Mouse (Mus musculus): ENCODE results near the gene Depdc1b. TPM values are rescaled to one million over a fixed set of nuclear protein-coding genes. Genes with fewer than 3 reads are reported as not detected.

Gene Depdc1b
- total RNA-seq (2014; fragmentation: Nextera tagmentation) (8.9 and 16.0 TPM in 2 replicates), total RNA-seq (2017) (29.1 and 29.3 TPM in 2 replicates)

DNA sequence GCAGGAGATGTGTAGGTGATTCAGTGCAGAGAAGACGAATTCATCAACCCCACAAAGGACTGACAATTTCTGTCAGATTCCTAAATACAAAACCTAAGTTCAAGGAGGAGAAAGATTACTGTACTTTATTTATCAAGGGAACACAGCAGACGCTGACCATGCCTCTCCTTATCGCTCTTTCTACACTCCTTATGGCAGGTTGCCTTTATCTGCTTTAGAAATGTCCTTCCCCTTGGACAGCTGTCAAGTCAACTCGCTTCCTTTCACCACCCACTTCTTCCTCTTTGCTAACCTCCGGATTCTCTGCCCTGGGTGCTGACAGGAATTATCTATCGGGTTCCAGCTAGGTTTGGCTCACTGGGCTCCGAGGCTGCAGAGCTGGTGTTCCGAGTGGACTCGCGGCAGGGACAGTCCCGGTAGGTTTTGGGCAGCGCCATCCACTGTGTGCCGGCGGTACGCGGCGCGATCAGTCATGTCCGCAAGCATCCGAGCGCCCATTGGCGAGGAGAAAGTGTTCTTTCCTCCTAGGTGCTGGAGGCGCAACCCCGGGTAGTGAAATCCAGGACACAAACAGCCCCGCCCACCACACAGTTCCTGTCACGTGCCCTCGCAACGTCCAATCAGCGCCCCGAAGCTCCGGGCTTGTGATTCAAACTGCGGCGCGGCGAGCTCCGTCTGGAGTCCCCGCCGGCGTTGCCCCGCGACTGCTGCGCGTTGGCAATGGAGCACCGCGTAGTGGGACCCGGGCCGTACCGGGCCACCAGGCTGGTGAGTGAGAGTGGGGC, at the start of gene Depdc1b:
Gene Depdc1b (plus strand): TSS at position 631 of the 785 bp plus-strand sequence.
- ATAC-seq (replicated peaks; ENCODE audit: poor library complexity, severe bottlenecking): peak; percentile 88

- peak; percentile 97 for ATAC-seq (replicated peaks; ENCODE audit: poor library complexity, severe bottlenecking)
These were observed 48.1 kb upstream of the Depdc1b start for GRCm38 (mm10) chr13:108267841-108268634.

DNA sequence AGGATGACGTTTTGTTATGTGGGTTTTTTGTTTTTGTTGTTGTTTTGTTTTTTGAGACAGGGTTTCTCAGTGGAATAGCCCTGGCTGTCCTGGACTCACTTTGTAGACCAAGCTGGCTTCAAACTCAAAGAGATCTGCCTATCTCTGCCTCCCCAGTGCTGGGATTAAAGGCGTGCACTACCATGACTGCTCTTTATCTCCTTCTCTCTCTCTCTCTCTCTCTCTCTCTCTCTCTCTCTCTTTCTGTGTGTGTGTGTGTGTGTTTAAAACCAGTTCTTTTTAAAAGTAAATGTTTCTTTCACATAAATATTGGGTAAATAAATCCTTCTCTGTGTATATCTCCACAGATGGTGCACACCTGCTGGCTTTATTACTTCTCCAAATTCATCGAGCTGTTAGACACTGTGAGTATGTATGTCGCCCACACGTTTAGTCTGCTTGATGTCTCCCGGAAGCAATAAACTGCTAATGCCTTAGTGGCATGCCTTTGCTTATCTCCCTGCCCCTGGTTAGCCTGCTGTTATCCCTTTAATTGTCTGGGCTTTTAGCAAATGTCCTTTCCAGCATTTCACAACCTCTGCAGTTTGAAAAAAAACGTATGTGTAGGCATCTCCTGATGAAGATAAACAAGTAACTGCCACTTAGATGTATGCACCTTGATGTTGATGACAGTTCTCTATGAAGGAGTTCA, 44.5 kb upstream of the Depdc1b start:
- ATAC-seq (replicated peaks; ENCODE audit: poor library complexity, severe bottlenecking): no peak

GRCm38 (mm10) chr13:108272332-108272731, 43.8 kb upstream of the Depdc1b start:
- no peak for ATAC-seq (replicated peaks; ENCODE audit: poor library complexity, severe bottlenecking)

GRCm38 (mm10) chr13:108273034-108273433, 43.1 kb upstream of the Depdc1b start:
- ATAC-seq (replicated peaks; ENCODE audit: poor library complexity, severe bottlenecking): no peak

GRCm38 (mm10) chr13:108273456-108273855, 42.7 kb upstream of the Depdc1b start:
- no peak for ATAC-seq (replicated peaks; ENCODE audit: poor library complexity, severe bottlenecking)

DNA sequence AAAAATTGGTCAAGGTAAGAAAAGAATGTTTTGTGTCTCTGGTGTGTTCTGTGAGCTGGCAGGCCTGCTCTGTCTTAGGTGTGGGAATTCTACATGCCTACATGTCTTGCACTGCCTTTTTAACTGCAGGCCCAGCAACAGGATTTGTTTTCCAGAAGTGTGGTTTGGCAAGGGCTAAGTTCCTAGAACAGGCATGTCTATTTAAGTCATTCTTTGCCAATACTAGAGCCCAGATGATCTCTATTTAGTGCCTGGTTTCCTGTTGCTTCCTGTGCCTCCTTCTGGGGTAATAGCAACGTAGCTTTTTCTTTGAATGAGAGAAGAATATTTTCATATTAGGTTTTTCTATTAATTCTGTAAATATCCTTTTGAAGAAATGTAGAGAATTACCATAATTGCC, 39.6 kb upstream of the Depdc1b start:
- ATAC-seq (replicated peaks; ENCODE audit: poor library complexity, severe bottlenecking): peak; percentile 70

GRCm38 (mm10) chr13:108277320-108277719, 38.8 kb upstream of the Depdc1b start:
- peak; percentile 37 for ATAC-seq (replicated peaks; ENCODE audit: poor library complexity, severe bottlenecking)

DNA sequence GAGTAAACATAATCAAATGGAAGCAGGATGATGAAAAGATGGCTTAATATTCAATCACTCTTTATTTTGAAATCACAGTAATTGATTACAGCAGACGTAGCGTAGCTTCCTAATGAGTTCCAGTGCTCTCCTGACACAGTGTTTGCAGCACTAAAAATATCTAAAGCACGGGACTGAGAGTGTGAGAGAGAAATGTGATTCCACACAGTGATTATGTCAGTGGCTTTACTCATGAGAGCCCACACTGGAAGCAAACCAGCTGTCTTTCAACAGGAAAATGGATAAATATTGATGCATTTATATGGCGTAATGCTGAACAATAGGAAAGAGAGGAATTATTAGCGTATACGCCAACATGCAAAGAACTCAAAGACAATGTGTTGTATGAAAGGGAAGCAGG, 37.5 kb upstream of the Depdc1b start:
- ATAC-seq (replicated peaks; ENCODE audit: poor library complexity, severe bottlenecking): no peak

- ATAC-seq (replicated peaks; ENCODE audit: poor library complexity, severe bottlenecking): peak; percentile 79
These were observed 31.8 kb upstream of the Depdc1b start for GRCm38 (mm10) chr13:108284312-108284711.

DNA sequence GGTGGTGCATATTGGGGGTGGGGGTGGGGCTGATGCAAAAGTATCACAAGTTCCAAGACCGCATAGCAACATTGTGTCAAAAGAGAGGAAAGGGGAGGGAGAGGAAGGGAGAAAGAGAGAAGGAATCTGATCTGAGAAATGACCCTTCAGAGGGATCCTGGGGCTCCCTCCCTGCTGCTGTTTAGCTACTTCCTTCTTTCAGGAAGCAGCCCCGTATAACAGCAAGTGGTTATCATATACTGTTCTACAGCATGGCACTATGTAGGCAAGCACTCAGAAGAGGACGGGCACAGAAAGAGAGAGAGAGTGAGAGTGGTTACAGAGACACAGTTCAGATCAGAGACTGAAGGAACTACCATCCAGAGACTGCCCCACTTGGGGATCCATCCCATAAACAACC, 28.2 kb upstream of the Depdc1b start:
- ATAC-seq (replicated peaks; ENCODE audit: poor library complexity, severe bottlenecking): peak; percentile 72

DNA sequence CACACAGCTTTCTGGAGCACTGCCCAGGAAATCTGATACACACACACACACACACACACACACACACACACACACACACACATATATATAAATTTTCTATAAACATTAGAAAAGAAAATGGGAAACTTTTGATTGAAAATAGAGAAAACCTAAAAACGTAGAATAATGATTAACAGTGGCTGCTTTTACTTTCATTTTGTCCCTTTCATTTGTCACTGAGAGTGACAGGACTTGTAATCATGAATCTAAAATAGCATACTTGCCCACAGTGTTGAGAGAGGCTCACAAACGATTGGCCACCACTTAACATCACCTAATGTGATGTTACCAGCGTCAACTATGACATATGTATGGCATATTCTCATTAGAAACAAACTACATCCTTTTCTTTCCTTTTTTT, 26.7 kb upstream of the Depdc1b start:
- ATAC-seq (replicated peaks; ENCODE audit: poor library complexity, severe bottlenecking): no peak

DNA sequence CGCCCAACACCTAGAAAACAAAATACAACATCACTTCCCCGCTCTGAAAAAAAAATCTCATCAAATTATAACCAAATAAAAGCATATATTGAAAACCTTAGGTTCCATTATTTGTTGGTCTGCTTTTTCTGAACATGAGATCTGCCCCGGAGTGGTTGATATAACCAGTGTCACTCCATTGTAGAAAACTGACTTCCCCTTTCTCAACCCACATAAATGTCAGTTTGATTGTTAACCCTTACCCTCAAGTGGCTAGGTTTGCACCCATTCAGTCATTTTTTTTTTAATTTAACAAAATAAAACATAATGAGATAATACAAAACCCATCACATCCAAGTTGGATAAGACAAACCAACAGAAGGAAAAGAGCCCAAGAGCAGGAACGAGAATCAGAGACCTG, 25.8 kb upstream of the Depdc1b start:
- ATAC-seq (replicated peaks; ENCODE audit: poor library complexity, severe bottlenecking): peak; percentile 67

- peak; percentile 89 for ATAC-seq (replicated peaks; ENCODE audit: poor library complexity, severe bottlenecking)
These were observed 18.6 kb upstream of the Depdc1b start for GRCm38 (mm10) chr13:108297350-108298093.

GRCm38 (mm10) chr13:108298241-108298640, 17.9 kb upstream of the Depdc1b start:
- no peak for ATAC-seq (replicated peaks; ENCODE audit: poor library complexity, severe bottlenecking)

DNA sequence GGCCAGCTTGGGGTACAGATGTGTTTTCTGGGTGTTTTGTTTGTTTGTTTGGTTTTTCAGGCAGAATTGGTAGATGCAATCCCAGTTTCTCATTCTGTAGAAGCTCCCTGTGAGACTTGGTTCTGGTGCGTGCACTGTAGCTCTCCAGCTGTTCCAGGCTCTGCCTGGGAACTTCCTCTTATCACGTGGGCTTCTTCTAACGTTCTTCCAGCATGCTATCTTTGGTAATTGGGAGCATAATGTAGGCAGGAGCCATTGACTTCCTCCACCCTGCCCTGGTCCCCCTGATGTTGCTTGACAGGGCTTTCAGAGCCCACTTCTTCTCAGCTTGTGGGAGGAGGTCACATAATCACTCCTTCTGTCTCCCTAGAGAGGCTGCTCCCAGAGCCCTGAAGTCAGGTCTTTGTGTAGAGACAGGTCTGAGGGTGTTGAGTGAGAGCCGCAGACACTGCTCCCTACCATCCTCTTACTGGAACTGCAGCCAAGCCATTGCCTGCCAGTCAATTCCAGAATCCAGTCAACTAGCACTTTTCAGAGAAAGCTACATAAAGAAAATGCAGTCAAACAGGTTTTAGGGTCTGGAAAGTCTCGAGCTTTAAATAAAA, 15.7 kb upstream of the Depdc1b start:
- peak; percentile 43 for ATAC-seq (replicated peaks; ENCODE audit: poor library complexity, severe bottlenecking)

GRCm38 (mm10) chr13:108301411-108301810, 14.7 kb upstream of the Depdc1b start:
- no peak for ATAC-seq (replicated peaks; ENCODE audit: poor library complexity, severe bottlenecking)

DNA sequence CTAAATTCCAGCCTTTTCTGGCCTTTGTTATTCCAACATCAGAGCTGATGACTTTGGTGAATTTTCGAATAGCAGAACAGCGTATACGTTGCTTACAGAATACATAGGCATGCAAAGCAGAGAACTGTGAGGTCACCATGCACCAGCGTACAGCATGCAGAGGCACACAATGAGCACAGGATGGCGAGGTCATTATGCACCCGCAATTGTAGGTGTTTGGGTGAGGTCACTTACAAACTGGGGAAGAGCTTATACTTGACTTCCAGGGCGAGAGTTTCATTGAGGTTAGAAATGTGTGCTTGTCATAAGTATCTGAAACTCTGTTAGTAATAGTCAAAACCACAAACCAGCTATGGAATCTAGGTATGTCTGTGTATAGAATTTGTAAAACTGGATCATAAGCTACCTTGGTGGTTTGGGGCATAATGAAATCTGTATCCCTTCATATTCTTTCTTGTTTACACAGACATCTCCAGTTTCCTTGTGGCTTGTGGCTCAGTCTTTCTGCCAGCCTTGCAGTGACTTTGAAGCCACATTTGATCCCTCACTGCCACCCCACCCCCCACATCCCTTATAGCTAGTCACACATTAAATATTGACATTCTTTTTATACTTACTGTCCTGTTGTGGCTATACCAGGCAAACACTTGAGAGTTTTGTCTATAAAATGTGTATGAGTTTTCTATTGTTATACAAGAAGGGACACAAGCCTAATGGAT, 13.0 kb upstream of the Depdc1b start:
- no peak for ATAC-seq (replicated peaks; ENCODE audit: poor library complexity, severe bottlenecking)

DNA sequence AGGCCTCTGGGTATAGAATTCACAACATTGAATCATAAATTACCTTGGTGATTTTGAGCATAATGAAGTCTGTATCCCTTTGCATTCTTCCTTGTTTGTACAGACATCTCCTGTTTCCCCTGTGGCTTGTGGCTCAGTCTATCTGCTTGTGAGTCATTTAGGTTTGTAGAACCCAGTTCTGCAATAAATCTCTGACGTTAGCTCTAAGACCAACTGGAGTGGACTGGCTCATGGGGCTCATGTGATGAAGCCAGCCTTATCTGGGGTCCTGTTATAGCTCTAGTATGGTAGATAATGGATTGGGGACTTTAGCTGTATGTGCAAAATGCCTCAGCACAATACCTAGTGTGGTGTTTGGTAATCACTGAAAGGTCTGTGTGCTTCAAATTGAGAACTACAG, 12.3 kb upstream of the Depdc1b start:
- ATAC-seq (replicated peaks; ENCODE audit: poor library complexity, severe bottlenecking): peak; percentile 66
